Mouse (Mus musculus) T-cell, adult 2 months (primary cell): ENCODE data around the gene Idh3b.

ENCODE experiments used
- DNase-seq: peaks from one replicate; pipeline ENCODE4 v3.0.0; 2022; ENCODE audit warnings: low spot score

The Idh3b gene

GRCm38 (mm10) chr2:130283854-130284654, at the start of gene Idh3b:
Gene Idh3b, minus strand, starts transcription at chr2:130284547.
- DNase-seq: peak; percentile 72

- no peak for DNase-seq
Observed at GRCm38 (mm10) chr2:130329502-130329901, 45.2 kb upstream of the Idh3b start.

- DNase-seq: no peak
Observed at GRCm38 (mm10) chr2:130327057-130327456, 42.7 kb upstream of the Idh3b start.

- no peak for DNase-seq
Observed at GRCm38 (mm10) chr2:130303014-130303413, 18.7 kb upstream of the Idh3b start.

GRCm38 (mm10) chr2:130297580-130297979, 13.2 kb upstream of the Idh3b start:
- no peak for DNase-seq

- no peak for DNase-seq
Observed at GRCm38 (mm10) chr2:130296134-130296745, 11.9 kb upstream of the Idh3b start.

- peak; percentile 35 for DNase-seq
Observed at GRCm38 (mm10) chr2:130295331-130296133, 11.2 kb upstream of the Idh3b start.

GRCm38 (mm10) chr2:130294936-130295277, 10.6 kb upstream of the Idh3b start, which contains the start of gene Ebf4:
Gene Ebf4, plus strand, starts transcription at chr2:130295169.
- no peak for DNase-seq

GRCm38 (mm10) chr2:130294218-130294935, 10.0 kb upstream of the Idh3b start:
- DNase-seq: no peak

GRCm38 (mm10) chr2:130293486-130293885, 9.1 kb upstream of the Idh3b start:
- DNase-seq: no peak

- DNase-seq: no peak
Observed at GRCm38 (mm10) chr2:130293009-130293408, 8.7 kb upstream of the Idh3b start.

GRCm38 (mm10) chr2:130291434-130291833, 7.1 kb upstream of the Idh3b start:
- DNase-seq: peak; percentile 59

GRCm38 (mm10) chr2:130289086-130289485, 4.7 kb upstream of the Idh3b start:
- DNase-seq: no peak

GRCm38 (mm10) chr2:130280818-130281217, 3.5 kb downstream of the Idh3b start:
- no peak for DNase-seq

- DNase-seq: no peak
Observed at GRCm38 (mm10) chr2:130280224-130280623, 4.1 kb downstream of the Idh3b start.

GRCm38 (mm10) chr2:130279600-130280091, 4.7 kb downstream of the Idh3b start:
- no peak for DNase-seq

GRCm38 (mm10) chr2:130275649-130276048, 8.7 kb downstream of the Idh3b start:
- peak; percentile 60 for DNase-seq

- DNase-seq: no peak
Observed at GRCm38 (mm10) chr2:130274862-130275261, 9.5 kb downstream of the Idh3b start.

GRCm38 (mm10) chr2:130274149-130274861, 10.0 kb downstream of the Idh3b start, which contains the start of gene Nop56:
Gene Nop56, plus strand, starts transcription at chr2:130274430.
- peak; percentile 99 for DNase-seq

- no peak for DNase-seq
Observed at GRCm38 (mm10) chr2:130273732-130274131, 10.6 kb downstream of the Idh3b start.

- DNase-seq: no peak
Observed at GRCm38 (mm10) chr2:130268074-130268473, 16.3 kb downstream of the Idh3b start.
